Mouse (Mus musculus) liver, postnatal 0 days (tissue): Measurements from ENCODE around the gene Senp8. TPM values are rescaled to one million over a fixed set of nuclear protein-coding genes. Genes with fewer than 3 reads are reported as not detected.

Experiments used
- ATAC-seq: fragments of 200-750 bp; cut with Nextera tagmentation; 2 replicates; pipeline ENCODE4 v1.8.0; 2017; ENCODE audit warnings: mild to moderate bottlenecking, moderate library complexity
- DNase-seq: peaks from one replicate; pipeline ENCODE4 v3.0.0-alpha.2; 2016
- H3K27ac ChIP-seq: fragments of 300-500 bp; sonication (generic); 2 replicates; pipeline ENCODE4 v1.5.1; 2014; ENCODE audit warnings: antibody characterized with exemption, moderate library complexity, mild to moderate bottlenecking, low read depth
- H3K27me3 ChIP-seq: fragments of 300-500 bp; sonication (generic); 2 replicates; pipeline ENCODE4 v1.6.1; 2014; ENCODE audit warnings: low read length, control low read depth, mixed read lengths; ENCODE audit not compliant: insufficient read depth
- H3K36me3 ChIP-seq: fragments of 300-500 bp; sonication (generic); replicated peaks from 2 replicates; pipeline ENCODE4 v1.6.1; 2014; ENCODE audit warnings: mild to moderate bottlenecking, control low read depth, low read length, moderate library complexity, mixed read lengths; ENCODE audit not compliant: insufficient read depth
- H3K4me1 ChIP-seq: fragments of 300-500 bp; sonication (generic); 2 replicates; pipeline ENCODE4 v1.6.1; 2014; ENCODE audit warnings: antibody characterized with exemption, mild to moderate bottlenecking, control low read depth; ENCODE audit not compliant: insufficient read depth
- H3K4me2 ChIP-seq: fragments of 300-500 bp; sonication (generic); 2 replicates; pipeline ENCODE4 v1.6.1; 2014; ENCODE audit warnings: low read depth, mild to moderate bottlenecking, low read length, moderate library complexity, mixed read lengths
- H3K4me3 ChIP-seq: fragments of 300-500 bp; sonication (generic); 2 replicates; pipeline ENCODE4 v1.5.1; 2014; ENCODE audit warnings: low read depth, low read length
- H3K9ac ChIP-seq: fragments of 300-500 bp; sonication (generic); replicated peaks from 2 replicates; pipeline ENCODE4 v1.6.1; 2014; ENCODE audit warnings: mild to moderate bottlenecking, moderate library complexity
- H3K9me3 ChIP-seq: fragments of 300-500 bp; sonication (generic); 2 replicates; pipeline ENCODE4 v1.6.1; 2016; ENCODE audit warnings: mild to moderate bottlenecking, control low read depth, low read length, mixed read lengths
- CTCF ChIP-seq: sonication (generic); IDR thresholded peaks from 2 replicates; pipeline ENCODE4 v1.5.1; 2016; ENCODE audit warnings: antibody characterized with exemption, low read depth
- EP300 ChIP-seq: IDR thresholded peaks from 2 replicates; pipeline ENCODE4 v1.6.1; 2016; ENCODE audit warnings: antibody characterized with exemption, low read depth, mild to moderate bottlenecking
- WGBS: fragments of 180-500 bp; shearing (Covaris S2); extraction: QIAGEN DNeasy Blood & Tissue Kit; methylation state at CpG from one replicate; pipeline ENCODE4 v1.1.7; 2014; ENCODE audit not compliant: insufficient replicate concordance; 5-methylcytosine and 5-hydroxymethylcytosine counted together
- polyA plus RNA-seq: library from polyadenylated mRNA; unstranded; fragments of >200 nt; fragmentation: Nextera tagmentation; extraction: Ambion mirVana; gene quantifications from 2 replicates; pipeline ENCODE4 v1.2.1, GENCODE M21; 2015

Gene Senp8
- polyA plus RNA-seq, 1 experiment from 2014 or later: 1.6 TPM

DNA sequence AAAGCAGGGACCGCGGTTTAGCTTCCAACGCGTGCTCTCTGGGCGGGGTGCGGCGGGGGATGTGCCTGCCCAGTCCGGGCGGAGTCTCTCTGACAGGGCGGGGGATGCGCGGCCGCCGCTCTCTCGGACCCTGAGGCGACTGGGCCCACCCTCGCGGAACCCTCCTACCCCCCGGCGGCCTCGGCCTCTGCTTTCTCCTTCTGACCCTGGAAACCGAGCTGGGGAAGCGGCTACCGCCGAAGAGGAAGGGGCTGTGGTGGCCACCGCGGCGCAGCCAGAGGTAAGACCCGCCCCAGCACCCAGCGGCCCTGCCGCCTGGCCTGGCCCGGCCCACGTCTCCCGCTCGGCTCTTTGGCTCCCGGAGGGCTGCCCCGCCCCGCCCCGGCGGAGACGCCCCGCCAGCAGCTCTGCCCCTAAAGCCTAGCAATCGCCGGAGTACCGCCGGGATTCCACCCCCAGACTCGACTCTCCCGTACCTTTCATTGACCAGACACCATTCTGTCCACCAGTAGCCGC lies 614 bp upstream of the Senp8 start:
- no peaks in the 10 kb centered on the region for H3K36me3 ChIP-seq
- TF ChIP-seq CTCF (no peak), EP300 (no peak)
- under 1% methylated on average over 30 of the region's 49 CpGs for WGBS
- no peaks in the 10 kb centered on the region for H3K27me3 ChIP-seq
- H3K4me2 ChIP-seq: peak overlapping the region; percentile 97
- DNase-seq: peak; percentile 92
- no peaks in the 10 kb centered on the region for H3K9me3 ChIP-seq
- H3K4me3 ChIP-seq: peak overlapping the region; percentile 93
- peak; percentile 91 for ATAC-seq
- peak overlapping the region; percentile 94 for H3K27ac ChIP-seq
- H3K4me1 ChIP-seq: peaks cover 20% of the 10 kb centered on the region
- peak overlapping the region; percentile 87 for H3K9ac ChIP-seq

- Histone ChIP-seq H3K4me2 (peak overlapping the region; percentile 97), H3K9ac (peak overlapping the region; percentile 66), H3K4me3 (peak overlapping the region; percentile 93), H3K27me3 (no peaks in the 10 kb centered on the region), H3K4me1 (peaks cover 20% of the 10 kb centered on the region), H3K27ac (peak overlapping the region; percentile 94), H3K9me3 (no peaks in the 10 kb centered on the region), H3K36me3 (no peaks in the 10 kb centered on the region)
- no peak for TF ChIP-seq CTCF
- no peak for TF ChIP-seq EP300
- WGBS: 26% methylated on average over 12 of the region's 12 CpGs
- ATAC-seq (no peak), DNase-seq (no peak)
These were observed 787 bp downstream of the Senp8 start for GRCm38 (mm10) chr9:59749581-59750265.

GRCm38 (mm10) chr9:59748969-59749368 lies 1.5 kb downstream of the Senp8 start:
- no peaks in the 10 kb centered on the region for H3K9me3 ChIP-seq
- ATAC-seq: no peak
- WGBS: 78% methylated on average over 11 of the region's 11 CpGs
- no peak overlapping the region for H3K4me2 ChIP-seq
- no peak for TF ChIP-seq EP300
- no peak for TF ChIP-seq CTCF
- no peak overlapping the region for H3K4me3 ChIP-seq
- H3K36me3 ChIP-seq: no peaks in the 10 kb centered on the region
- peaks cover 20% of the 10 kb centered on the region for H3K4me1 ChIP-seq
- no peak for DNase-seq
- no peaks in the 10 kb centered on the region for H3K27me3 ChIP-seq
- H3K27ac ChIP-seq: peak overlapping the region; percentile 36; the same call in 1 of the 2 replicates
- H3K9ac ChIP-seq: no peak overlapping the region

GRCm38 (mm10) chr9:59748387-59748786 lies 2.1 kb downstream of the Senp8 start:
- Histone ChIP-seq H3K27ac (no peak overlapping the region), H3K4me2 (no peak overlapping the region), H3K9me3 (no peaks in the 10 kb centered on the region), H3K27me3 (no peaks in the 10 kb centered on the region), H3K36me3 (no peaks in the 10 kb centered on the region), H3K4me3 (no peak overlapping the region), H3K9ac (no peak overlapping the region), H3K4me1 (peaks cover 20% of the 10 kb centered on the region)
- no peak for DNase-seq
- WGBS: 61% methylated on average over 2 of the region's 2 CpGs
- ATAC-seq: no peak
- TF ChIP-seq EP300 (no peak), CTCF (no peak)

DNA sequence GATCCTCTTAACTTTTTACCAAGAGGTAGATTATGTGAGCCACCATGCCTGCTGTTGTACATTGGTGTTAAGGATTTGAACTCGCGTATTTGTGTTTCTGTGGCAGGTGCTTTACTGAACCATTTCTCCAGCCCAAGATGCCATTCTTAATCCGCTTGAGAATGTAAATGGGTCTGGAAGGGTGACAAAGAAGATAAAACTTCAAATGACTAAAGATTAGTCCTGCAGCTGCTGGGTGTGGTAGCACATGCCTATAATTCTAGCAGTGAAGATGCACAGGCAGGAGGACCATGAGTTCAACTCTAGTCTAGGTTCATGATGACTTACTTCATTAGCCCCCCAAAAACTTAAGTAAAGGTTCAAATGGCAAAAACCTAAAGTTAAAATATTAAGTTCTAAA lies 6.6 kb downstream of the Senp8 start:
- 80% methylated on average over 3 of the region's 3 CpGs for WGBS
- H3K27ac ChIP-seq: no peak overlapping the region
- H3K4me3 ChIP-seq: no peak overlapping the region
- H3K9me3 ChIP-seq: no peaks in the 10 kb centered on the region
- H3K4me2 ChIP-seq: no peak overlapping the region
- ATAC-seq: no peak
- no peaks in the 10 kb centered on the region for H3K27me3 ChIP-seq
- DNase-seq: no peak
- H3K4me1 ChIP-seq: peaks cover 5% of the 10 kb centered on the region
- no peaks in the 10 kb centered on the region for H3K36me3 ChIP-seq
- TF ChIP-seq EP300 (no peak), CTCF (no peak)
- no peak overlapping the region for H3K9ac ChIP-seq

- no peak overlapping the region for H3K9ac ChIP-seq
- no peak overlapping the region for H3K4me3 ChIP-seq
- WGBS: 60% methylated on average over 2 of the region's 2 CpGs
- ATAC-seq (no peak), DNase-seq (no peak)
- H3K4me1 ChIP-seq: no peaks in the 10 kb centered on the region; the same call in none of the 2 replicates
- no peak overlapping the region for H3K4me2 ChIP-seq
- H3K36me3 ChIP-seq: 0 out of 2 replicates have a peak, but pooled peaks cover 3% of the 10 kb centered on the region
- no peaks in the 10 kb centered on the region for H3K9me3 ChIP-seq
- no peaks in the 10 kb centered on the region for H3K27me3 ChIP-seq
- TF ChIP-seq CTCF: no peak
- no peak for TF ChIP-seq EP300
- no peak overlapping the region for H3K27ac ChIP-seq
These were observed 9.9 kb downstream of the Senp8 start for GRCm38 (mm10) chr9:59740593-59740992.
